In genomic region chr13:107810060-107810801, GRCm38 (mm10) we compare ENCODE assay signal across 17 mouse cellular contexts.
DNase-seq lines count a peak whose midpoint lies in the region; ATAC-seq and TF ChIP-seq lines count a peak whose summit lies in the region.
"Had no signal": no experiment of that assay in that cellular context is flagged by ENCODE, and none has a peak within 500 bp of the region (broad histone marks: within the 10 kb centered on the region; RNA-seq: fewer than 3 reads in every experiment).

No protein-coding gene starts in this region.

- 56% methylated on average over 9 of the region's 9 CpGs for WGBS in liver, adult 2 months

- H3K4me3 ChIP-seq in liver, adult 2 months (ENCODE audit: insufficient read depth, low read depth, low read length) = no peak overlapping the region
- no peak overlapping the region for H3K4me3 ChIP-seq in MEL (ENCODE audit: control insufficient read depth in 1 of 2, insufficient read depth in 1 of 2, low read depth in 2 of 2, low read length in 2 of 2)
- H3K4me3 ChIP-seq: embryonic facial prominence, embryonic 12.5 days; hindbrain, embryonic 12.5 days; intestine, embryonic 15.5 days; midbrain, embryonic 12.5 days had no signal

- peaks cover 11% of the 10 kb centered on the region; the same call in 1 of the 2 replicates for H3K79me2 ChIP-seq in liver, adult 2 months (ENCODE audit: control insufficient read depth, insufficient read depth, low read length)
- no peaks in the 10 kb centered on the region for H3K79me2 ChIP-seq in MEL (ENCODE audit: control insufficient read depth, insufficient read depth, low read length, poor library complexity)

- DNase-seq in liver, adult 2 months (ENCODE audit: extremely low read depth, low read depth, low spot score) = peak; percentile 31
- DNase-seq in liver (no peak), MEL (ENCODE audit: low read depth, low spot score) (peak; percentile 21)
- DNase-seq in B cell, adult 2 months = peak; percentile 28 to 46
- no peak for DNase-seq in urinary bladder, postnatal 10 days (ENCODE audit: low spot score)
- no peak for DNase-seq in Muller cell, postnatal 12 days (ENCODE audit: inconsistent ontology term)
- DNase-seq: cerebellum, adult 11 months; forebrain, postnatal 0 days; layer of hippocampus, postnatal 36 days; right cerebral cortex, postnatal 25 days; thymus, postnatal 36 days had no signal

- peaks cover 4% of the 10 kb centered on the region for H3K4me1 ChIP-seq in liver, adult 2 months (ENCODE audit: control insufficient read depth, insufficient read depth, low read length)
- no peaks in the 10 kb centered on the region for H3K4me1 ChIP-seq in MEL (ENCODE audit: control insufficient read depth in 1 of 2, insufficient read depth in 2 of 2, low read length in 2 of 2)

- no peaks in the 10 kb centered on the region for H3K9me3 ChIP-seq in MEL (replicated peaks; ENCODE audit: insufficient read depth, low read length)
- H3K9me3 ChIP-seq: embryonic facial prominence, embryonic 12.5 days; hindbrain, embryonic 12.5 days; intestine, embryonic 15.5 days; midbrain, embryonic 12.5 days had no signal

- TF ChIP-seq EP300 in MEL (IDR thresholded peaks at IDR 0.05; ENCODE audit: low read depth in 1 of 2, low read length in 2 of 2) = no peak

- no peak for TF ChIP-seq RAD21 in MEL (IDR thresholded peaks at IDR 0.05; ENCODE audit: low read depth, low read length)

- no peaks in the 10 kb centered on the region for H3K36me3 ChIP-seq in liver, adult 2 months (ENCODE audit: control insufficient read depth, insufficient read depth, low read length)
- H3K36me3 ChIP-seq in MEL (ENCODE audit: control insufficient read depth in 1 of 2, insufficient read depth in 2 of 2, low read length in 2 of 2) = no peaks in the 10 kb centered on the region
- H3K36me3 ChIP-seq: embryonic facial prominence, embryonic 12.5 days; hindbrain, embryonic 12.5 days; intestine, embryonic 15.5 days; midbrain, embryonic 12.5 days had no signal

- H3K27ac ChIP-seq in liver, adult 2 months (replicated peaks; ENCODE audit: insufficient read depth, low read depth, low read length) = no peak overlapping the region
- no peak overlapping the region for H3K27ac ChIP-seq in MEL (ENCODE audit: control insufficient read depth, low read depth, low read length)
- H3K27ac ChIP-seq: embryonic facial prominence, embryonic 12.5 days; hindbrain, embryonic 12.5 days; intestine, embryonic 15.5 days; midbrain, embryonic 12.5 days had no signal

- H3K9ac ChIP-seq in liver, adult 2 months (ENCODE audit: low read depth, low read length) = no peak overlapping the region
- no peak overlapping the region for H3K9ac ChIP-seq in MEL (ENCODE audit: control insufficient read depth, low read depth, low read length, poor library complexity, severe bottlenecking)
- H3K9ac ChIP-seq: embryonic facial prominence, embryonic 12.5 days; forebrain, postnatal 0 days; hindbrain, embryonic 12.5 days; intestine, embryonic 15.5 days; midbrain, embryonic 12.5 days had no signal

- no peak for TF ChIP-seq CTCF in liver, adult 2 months (IDR thresholded peaks at IDR 0.05; ENCODE audit: low read depth, low read length)
- no peak for TF ChIP-seq CTCF in MEL (IDR thresholded peaks at IDR 0.05 in 2 of 3, conservative IDR thresholded peaks at IDR 0.05 in 1 of 3; ENCODE audit: control insufficient read depth in 1 of 3, insufficient read depth in 1 of 3, low read depth in 2 of 3, low read length in 3 of 3, poor library complexity in 1 of 3, severe bottlenecking in 1 of 3)

- H3K27me3 ChIP-seq in liver, adult 2 months (ENCODE audit: control insufficient read depth, insufficient read depth, low read length) = no peaks in the 10 kb centered on the region
- H3K27me3 ChIP-seq in MEL (ENCODE audit: control insufficient read depth in 1 of 2, insufficient read depth in 2 of 2, low read length in 2 of 2) = no peaks in the 10 kb centered on the region
- H3K27me3 ChIP-seq: embryonic facial prominence, embryonic 12.5 days; hindbrain, embryonic 12.5 days; intestine, embryonic 15.5 days; midbrain, embryonic 12.5 days had no signal

- ATAC-seq in megakaryocyte progenitor cell, adult 5-6 weeks (replicated peaks; ENCODE audit: poor library complexity) = peak; percentile 97
- ATAC-seq in inflammation-experienced regulatory T-cells, adult 6 months = no peak
- ATAC-seq: forebrain, postnatal 0 days; intestine, embryonic 15.5 days had no signal

- no peak for TF ChIP-seq POLR2A in liver, adult 2 months (IDR thresholded peaks at IDR 0.05; ENCODE audit: extremely low read depth, insufficient read depth, low read length)
- TF ChIP-seq POLR2A in MEL (IDR thresholded peaks at IDR 0.05; ENCODE audit: control insufficient read depth in 1 of 2, insufficient read depth in 1 of 2, low read depth in 1 of 2, low read length in 2 of 2, poor library complexity in 1 of 2) = no peak

TF ChIP-seq in MEL, 35 proteins besides CTCF, POLR2A, EP300 and RAD21:
- TF ChIP-seq USF1 (IDR thresholded peaks at IDR 0.05; ENCODE audit: low read depth, low read length) = no peak
- no peak for TF ChIP-seq HCFC1 (IDR thresholded peaks at IDR 0.05; ENCODE audit: low read depth, low read length)
- no peak for TF ChIP-seq MAZ (IDR thresholded peaks at IDR 0.05; ENCODE audit: low read depth, low read length)
- TF ChIP-seq RCOR1 (IDR thresholded peaks at IDR 0.05; ENCODE audit: low read depth, low read length) = no peak
- no peak for TF ChIP-seq UBTF (IDR thresholded peaks at IDR 0.05; ENCODE audit: borderline replicate concordance, insufficient read depth, low read depth, low read length)
- no peak for TF ChIP-seq MYB (IDR thresholded peaks at IDR 0.05; ENCODE audit: low read depth, low read length)
- TF ChIP-seq NRF1 (IDR thresholded peaks at IDR 0.05; ENCODE audit: insufficient read depth, low read depth, low read length, poor library complexity, severe bottlenecking) = no peak
- TF ChIP-seq NELFE (IDR thresholded peaks at IDR 0.05; ENCODE audit: low read depth, low read length) = no peak
- no peak for TF ChIP-seq SMC3 (IDR thresholded peaks at IDR 0.05; ENCODE audit: low read depth, low read length)
- TF ChIP-seq MEF2A (IDR thresholded peaks at IDR 0.05; ENCODE audit: extremely low read depth, insufficient replicate concordance, low read depth, low read length, poor library complexity, severe bottlenecking) = no peak
- TF ChIP-seq TAL1 (IDR thresholded peaks at IDR 0.05; ENCODE audit: low read length) = no peak
- no peak for TF ChIP-seq ZKSCAN1 (IDR thresholded peaks at IDR 0.05; ENCODE audit: low read depth, low read length)
- TF ChIP-seq ZNF384 (IDR thresholded peaks at IDR 0.05; ENCODE audit: low read depth, low read length) = no peak
- TF ChIP-seq KAT2A (conservative IDR thresholded peaks at IDR 0.05; ENCODE audit: low read depth, low read length) = no peak
- TF ChIP-seq TCF12 (IDR thresholded peaks at IDR 0.05; ENCODE audit: low read depth, low read length) = no peak
- no peak for TF ChIP-seq POLR2AphosphoS2 (IDR thresholded peaks at IDR 0.05; ENCODE audit: low read length)
- no peak for TF ChIP-seq JUND (IDR thresholded peaks at IDR 0.05; ENCODE audit: low read depth, low read length)
- no peak for TF ChIP-seq MAFK (IDR thresholded peaks at IDR 0.05; ENCODE audit: borderline replicate concordance, low read depth, low read length)
- TF ChIP-seq BHLHE40 (IDR thresholded peaks at IDR 0.05; ENCODE audit: borderline replicate concordance, low read depth, low read length) = no peak
- no peak for TF ChIP-seq ZMIZ1 (IDR thresholded peaks at IDR 0.05; ENCODE audit: low read depth, low read length)

Comparison
In these comparisons a context has a peak if more than half of its experiments do, and no peak if none do; other contexts are left out.
1. DNase-seq: peak in liver, adult 2 months (single experiment), B cell, adult 2 months (2 of 2) and MEL (single experiment); none in liver (single experiment), urinary bladder, postnatal 10 days (single experiment) and Muller cell, postnatal 12 days (single experiment).